Mouse (Mus musculus) bone marrow, adult 2 months (tissue): ENCODE results near the gene Ntng1.

Experiments
- CTCF ChIP-seq: fragments of 200-500 bp; IDR thresholded peaks from 2 replicates; pipeline ENCODE4 v1.5.1; 2011; ENCODE audit warnings: low read length, control low read depth; ENCODE audit not compliant: control insufficient read depth, insufficient read depth
- POLR2A ChIP-seq: fragments of 200-500 bp; IDR thresholded peaks from 2 replicates; pipeline ENCODE4 v1.6.1; 2011; ENCODE audit warnings: low read depth, mild to moderate bottlenecking, control low read depth, low read length, borderline replicate concordance; ENCODE audit not compliant: control insufficient read depth

GRCm38 (mm10) chr3:110133150-110133549, 10.7 kb downstream of the Ntng1 start:
- TF ChIP-seq CTCF (no peak), POLR2A (no peak)
